Mouse (Mus musculus) R1 (cell line): Measurements from ENCODE around the gene Tubb2a.
A peak's percentile ranks its signal among the peaks of the same experiment; 100 is the strongest.
"Not testable (repeated sequence)": the region's sequence is repeated elsewhere in the genome, so short reads cannot be mapped to it uniquely, and the experiment has no call there.

Experiments
- DNase-seq: peaks from one replicate; pipeline ENCODE4 v3.0.0-alpha.2; 2018; ENCODE audit warnings: low read depth, low spot score

Gene Tubb2a

GRCm38 (mm10) chr13:34089358-34089757, 11.6 kb upstream of the Tubb2a start:
- no peak for DNase-seq

DNA sequence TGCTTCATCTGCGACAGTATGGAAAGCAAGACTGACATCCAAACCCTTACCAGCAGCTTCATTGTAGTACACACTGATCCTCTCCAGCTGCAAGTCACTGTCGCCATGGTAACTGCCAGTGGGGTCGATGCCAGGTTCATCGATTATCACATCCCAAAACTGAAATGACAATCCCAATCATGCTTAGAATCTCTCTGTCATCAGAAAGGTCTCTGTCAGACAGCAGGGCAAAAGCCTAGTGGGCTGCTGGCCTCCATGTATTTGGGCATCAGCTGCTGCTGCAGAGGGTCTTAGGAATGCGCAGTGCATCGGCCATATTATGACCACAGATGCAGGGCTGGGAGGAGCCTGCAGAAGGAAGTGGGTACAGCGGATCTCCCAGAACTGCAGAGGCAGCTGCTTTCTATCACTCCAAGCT, 11.1 kb upstream of the Tubb2a start:
- DNase-seq = peak; percentile 27

GRCm38 (mm10) chr13:34088201-34088649, 10.4 kb upstream of the Tubb2a start:
- not testable (repeated sequence) for DNase-seq

DNA sequence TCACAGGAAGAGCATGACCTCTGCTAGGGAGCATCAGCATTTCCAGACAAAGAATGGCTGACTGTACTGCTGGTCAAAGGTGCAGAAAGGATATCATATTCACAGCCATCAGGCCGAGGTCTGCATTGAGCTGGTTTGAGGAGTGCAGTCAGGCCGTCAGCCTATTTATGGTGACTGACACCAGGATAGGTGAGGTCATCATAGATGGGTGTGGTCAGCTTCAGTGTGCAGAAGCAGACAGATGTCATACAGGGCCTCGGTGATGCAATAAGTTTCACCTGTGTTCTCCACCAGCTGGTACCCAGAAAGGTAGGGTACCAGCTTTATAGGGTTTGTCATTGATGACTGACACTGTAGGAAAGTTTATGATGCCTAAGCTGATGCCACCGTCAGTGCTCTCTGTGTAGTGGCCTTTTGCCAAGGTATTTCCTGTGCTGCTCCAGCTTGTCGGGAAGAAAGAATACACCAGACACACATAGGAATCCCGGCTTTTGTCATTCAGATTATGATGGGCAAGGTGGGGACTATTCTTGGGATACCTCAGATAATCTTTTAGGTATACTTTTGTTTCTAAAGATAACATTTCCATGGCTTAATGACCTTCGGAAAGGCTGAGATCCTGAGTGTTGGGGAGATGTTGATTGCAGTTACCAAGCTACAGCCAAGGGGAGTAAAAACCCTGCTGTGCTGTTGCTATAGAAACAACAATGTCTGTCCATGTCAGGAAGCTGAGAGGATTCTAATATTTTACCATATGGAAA, 9.4 kb upstream of the Tubb2a start:
- DNase-seq = peak; percentile 92

- DNase-seq = peak; percentile 57
Observed at GRCm38 (mm10) chr13:34084026-34084750, 6.4 kb upstream of the Tubb2a start.

GRCm38 (mm10) chr13:34081926-34082325, 4.1 kb upstream of the Tubb2a start:
- no peak for DNase-seq

GRCm38 (mm10) chr13:34079801-34080200, 2.0 kb upstream of the Tubb2a start:
- DNase-seq = no peak

DNA sequence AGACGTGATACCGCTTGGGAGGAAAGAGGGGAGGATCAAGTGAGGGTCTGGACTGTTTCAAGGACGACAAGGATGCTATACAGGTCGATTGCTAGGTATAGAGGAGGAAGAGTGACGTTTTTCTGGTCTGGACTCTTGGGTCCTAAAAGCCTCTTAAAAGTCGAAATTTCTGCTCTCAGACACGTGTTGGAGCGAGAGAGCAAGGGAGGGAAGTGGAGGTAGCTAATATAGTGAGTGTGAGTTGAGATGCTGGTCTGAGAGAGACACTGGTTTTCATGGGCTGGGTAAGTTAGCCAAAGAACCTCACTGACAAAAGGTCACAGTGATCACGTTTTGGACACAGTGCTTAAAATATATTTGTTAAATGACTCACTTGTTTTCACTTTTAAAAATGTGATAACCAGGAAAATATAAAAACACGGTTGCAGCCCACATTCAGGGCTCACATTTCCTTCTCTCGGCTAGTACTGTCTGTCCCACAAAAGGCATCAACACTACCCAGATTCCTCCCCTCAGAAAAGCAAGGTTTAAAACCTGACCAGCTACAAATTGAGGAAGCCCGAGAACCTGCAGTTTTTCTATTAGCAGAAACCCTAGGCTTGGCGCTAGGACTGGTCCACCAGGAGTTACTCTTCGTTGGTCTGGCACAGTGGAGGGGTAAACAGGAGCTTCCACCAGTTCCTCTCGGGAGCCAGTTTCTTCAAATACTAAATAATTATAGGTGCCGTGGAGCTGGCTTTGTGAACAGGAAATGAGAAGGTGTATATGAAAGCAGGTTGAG, 883 bp upstream of the Tubb2a start:
- no peak for DNase-seq

DNA sequence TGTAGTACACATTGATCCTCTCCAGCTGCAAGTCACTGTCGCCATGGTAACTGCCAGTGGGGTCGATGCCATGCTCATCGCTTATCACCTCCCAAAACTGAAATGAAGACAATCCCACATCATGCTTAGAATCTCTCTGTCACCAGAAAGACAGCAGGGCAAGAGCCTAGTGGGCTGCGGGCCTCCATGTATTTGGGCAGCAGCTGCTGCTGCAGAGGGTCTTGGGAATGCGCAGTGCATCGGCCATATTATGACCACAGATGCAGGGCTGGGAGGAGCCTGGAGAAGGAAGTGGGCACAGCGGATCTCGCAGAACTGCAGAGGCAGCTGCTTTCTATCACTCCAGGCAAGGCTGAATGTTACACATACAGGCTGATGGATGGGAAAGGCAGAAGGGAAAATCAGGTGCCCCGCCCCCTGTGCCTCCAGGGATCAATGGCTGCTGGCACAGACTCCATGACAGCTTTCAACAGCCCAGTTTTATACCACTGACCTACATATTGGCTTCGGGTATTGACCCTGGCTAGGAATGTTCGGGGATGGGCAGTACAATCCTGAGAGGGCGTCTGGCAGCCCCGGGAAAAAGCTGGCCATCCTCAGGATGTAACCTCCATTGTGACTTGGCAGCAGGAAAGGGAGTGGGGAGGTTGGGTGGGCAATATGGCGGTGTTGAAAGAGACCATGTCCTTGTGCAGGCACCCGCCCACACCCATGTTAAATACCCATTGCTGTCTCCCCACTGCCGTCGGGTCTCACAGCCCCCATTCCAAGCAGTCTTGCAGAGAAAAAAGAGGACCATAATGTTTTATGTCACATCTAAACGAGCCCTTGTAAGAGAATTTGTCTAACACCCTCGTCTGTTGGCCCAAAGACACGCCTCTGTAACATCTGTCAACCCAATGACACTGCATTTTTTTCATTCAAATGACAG, 981 bp downstream of the Tubb2a start:
- peak; percentile 51 for DNase-seq

GRCm38 (mm10) chr13:34075893-34076292, 1.9 kb downstream of the Tubb2a start:
- DNase-seq = not testable (repeated sequence)

DNA sequence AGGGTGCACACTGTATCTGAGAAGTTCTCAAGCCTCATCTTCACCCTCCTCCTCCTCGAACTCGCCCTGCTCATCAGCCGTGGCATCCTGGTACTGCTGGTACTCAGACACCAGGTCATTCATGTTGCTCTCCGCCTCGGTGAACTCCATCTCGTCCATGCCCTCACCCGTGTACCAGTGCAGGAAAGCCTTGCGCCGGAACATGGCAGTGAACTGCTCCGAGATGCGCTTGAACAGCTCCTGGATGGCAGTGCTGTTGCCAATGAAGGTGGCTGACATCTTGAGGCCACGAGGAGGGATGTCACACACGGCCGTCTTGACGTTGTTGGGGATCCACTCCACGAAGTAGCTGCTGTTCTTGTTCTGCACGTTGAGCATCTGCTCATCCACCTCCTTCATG, 3.4 kb downstream of the Tubb2a start:
- DNase-seq = not testable (repeated sequence)

DNA sequence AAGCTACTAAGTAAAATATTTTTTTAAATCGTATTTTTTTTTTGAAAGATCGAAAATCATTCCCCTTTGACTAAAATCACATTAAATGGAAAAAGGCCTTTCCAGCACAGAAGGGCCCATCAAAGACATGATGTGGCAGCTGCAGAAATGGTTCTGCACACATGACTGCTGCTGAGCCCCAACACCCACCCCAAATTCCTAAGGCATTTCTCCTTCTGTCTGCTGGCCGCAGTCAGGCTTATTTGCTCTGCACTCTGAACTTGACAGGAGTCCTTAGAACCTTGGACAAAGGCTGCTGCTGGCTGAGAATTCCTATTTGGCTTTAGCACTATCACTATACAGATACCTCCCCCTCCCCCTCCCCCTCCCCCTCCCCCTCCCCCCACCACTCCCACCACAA, 5.0 kb downstream of the Tubb2a start:
- DNase-seq = peak; percentile 31

- no peak for DNase-seq
Observed at GRCm38 (mm10) chr13:34071836-34072235, 6.0 kb downstream of the Tubb2a start.

DNA sequence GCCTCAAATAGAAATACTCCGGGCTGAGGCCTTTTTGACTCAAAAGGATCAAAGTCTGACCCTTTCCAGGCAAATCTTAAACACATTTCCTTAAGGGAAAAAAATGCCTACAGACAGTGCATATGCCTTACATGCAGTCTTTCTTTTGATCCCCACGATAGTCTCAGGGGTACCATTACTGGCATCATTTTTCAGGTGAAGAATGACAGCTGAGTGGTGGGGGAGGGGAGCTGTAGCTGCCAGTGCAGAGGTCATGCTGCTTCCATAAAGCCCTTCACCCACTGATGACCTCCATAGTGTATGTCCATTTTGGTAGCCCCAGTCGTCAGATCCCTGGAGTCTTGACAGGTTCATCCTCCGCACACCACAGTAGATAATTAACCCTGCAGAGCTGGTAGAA, 7.5 kb downstream of the Tubb2a start:
- DNase-seq = no peak

DNA sequence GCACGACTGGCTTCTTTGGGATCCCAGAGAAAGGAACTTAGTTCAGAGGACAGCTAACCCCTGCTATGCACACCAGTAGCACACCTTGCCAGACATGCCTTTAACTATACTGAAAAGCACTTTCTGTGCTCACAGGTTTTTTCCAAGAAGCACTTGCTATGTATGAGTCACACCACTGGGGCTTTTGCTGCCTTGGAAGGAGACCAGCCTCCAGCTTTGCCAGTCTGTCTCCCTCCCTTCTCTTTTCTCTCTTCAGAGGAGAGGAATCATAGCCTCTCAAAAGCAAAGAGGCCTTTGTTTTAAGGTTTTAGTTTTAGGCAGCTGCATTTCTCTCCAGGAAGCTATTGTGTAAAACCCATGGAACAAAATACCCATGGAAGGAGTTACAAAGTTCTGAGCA, 11.5 kb downstream of the Tubb2a start:
- DNase-seq = no peak

GRCm38 (mm10) chr13:34062466-34062865, 15.3 kb downstream of the Tubb2a start:
- peak; percentile 40 for DNase-seq

DNA sequence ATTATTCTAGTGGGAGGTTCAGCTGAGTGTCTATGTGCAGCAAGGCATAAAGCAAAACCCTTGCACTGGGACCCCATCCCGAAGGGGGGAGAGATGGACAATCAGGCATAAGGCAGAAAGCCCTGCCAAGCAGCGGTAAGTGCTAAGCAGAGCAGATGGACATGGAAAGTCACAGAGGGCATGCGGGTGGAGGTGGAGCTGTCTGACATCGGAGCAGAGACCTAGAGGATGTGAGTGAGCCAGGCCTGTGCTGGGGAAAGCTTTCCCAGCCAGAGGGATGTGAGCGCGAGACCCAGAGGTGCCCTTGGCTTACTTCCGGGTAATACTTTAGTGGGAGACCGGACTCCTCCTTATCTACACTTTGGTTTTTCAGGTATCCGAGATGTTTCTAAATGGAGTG, 17.7 kb downstream of the Tubb2a start:
- no peak for DNase-seq

DNA sequence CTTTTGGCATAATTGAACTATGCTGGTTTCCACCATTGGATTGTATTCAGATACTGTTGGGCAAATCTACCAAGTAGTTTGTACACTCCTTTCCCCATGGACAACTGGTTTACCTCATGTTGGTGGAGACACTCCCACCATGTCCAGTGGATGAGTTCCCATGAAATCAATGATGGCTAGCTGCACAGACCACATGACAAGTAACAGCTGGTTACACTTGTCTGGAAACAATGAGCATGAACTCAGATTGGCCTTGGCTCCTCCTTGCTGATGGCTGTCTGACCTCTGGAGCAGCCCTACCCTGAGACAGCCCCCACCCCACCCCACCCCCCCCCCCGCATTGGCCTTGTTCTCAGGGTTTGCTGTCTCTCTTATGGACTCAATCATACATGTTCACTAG, 20.6 kb downstream of the Tubb2a start:
- no peak for DNase-seq

DNA sequence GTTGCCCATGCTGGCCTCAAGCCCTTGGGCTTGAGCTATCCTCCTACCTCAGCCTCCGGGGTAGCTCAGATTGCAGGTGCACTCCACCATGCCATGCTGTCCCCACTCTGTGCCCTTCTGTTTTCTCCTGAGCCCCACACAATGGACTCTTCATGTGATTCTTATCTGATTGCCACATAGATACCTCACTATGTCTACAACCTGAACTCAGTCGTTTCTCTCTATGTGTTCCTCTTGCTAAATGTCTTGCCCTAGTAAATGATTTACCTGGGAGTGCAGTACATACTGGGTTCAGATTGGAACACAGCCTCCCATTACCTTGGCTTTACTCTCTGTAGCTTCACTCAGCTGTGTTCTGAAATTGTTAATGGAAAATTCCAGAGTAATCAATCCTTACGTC, 22.8 kb downstream of the Tubb2a start:
- DNase-seq = no peak

- DNase-seq = peak; percentile 29
Observed at GRCm38 (mm10) chr13:34054391-34054790, 23.4 kb downstream of the Tubb2a start.

- DNase-seq = no peak
Observed at GRCm38 (mm10) chr13:34053673-34054282, 24.0 kb downstream of the Tubb2a start.
